Mouse (Mus musculus) bone marrow, adult 2 months (tissue): ENCODE results near the gene Gm49405.

Experiments
- CTCF ChIP-seq: fragments of 200-500 bp; IDR thresholded peaks from 2 replicates; pipeline ENCODE4 v1.5.1; 2011; ENCODE audit warnings: low read length, control low read depth; ENCODE audit not compliant: control insufficient read depth, insufficient read depth
- POLR2A ChIP-seq: fragments of 200-500 bp; IDR thresholded peaks from 2 replicates; pipeline ENCODE4 v1.6.1; 2011; ENCODE audit warnings: low read depth, mild to moderate bottlenecking, control low read depth, low read length, borderline replicate concordance; ENCODE audit not compliant: control insufficient read depth

DNA sequence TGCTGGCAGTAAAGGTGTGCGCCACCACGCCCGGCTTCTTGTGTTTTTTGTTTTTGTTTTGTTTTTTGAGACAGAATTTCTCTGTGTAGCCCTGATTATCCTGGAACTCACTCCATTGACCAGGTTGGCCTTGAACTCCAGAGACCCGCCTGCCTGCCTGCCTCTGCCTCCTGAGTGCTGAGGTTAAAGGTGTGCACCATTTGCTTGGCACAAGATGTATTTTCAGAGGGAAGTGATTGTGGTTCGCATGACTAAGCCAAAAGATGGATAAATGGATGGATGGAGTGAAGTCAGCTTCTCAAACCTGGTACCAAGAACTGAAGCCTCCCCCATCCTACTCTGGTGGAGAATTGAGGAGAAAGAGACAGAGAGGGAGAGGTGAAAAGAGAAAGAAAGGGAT is 54.2 kb downstream of the Gm49405 start:
- TF ChIP-seq CTCF (no peak), POLR2A (no peak)
